Mouse (Mus musculus): ENCODE measurements at regions not wholly inside any gene's neighbourhood (a gene's known extent, or its start where the extent isn't known, plus 50 kb on each side); places are given as distances from the start of the nearest gene placed in this dataset.

- peaks cover 15% of the 10 kb centered on the region for H3K4me1 ChIP-seq
- H3K9me3 ChIP-seq (replicated peaks) = no peaks in the 10 kb centered on the region
- H3K27me3 ChIP-seq (ENCODE audit: low read depth, poor library complexity, severe bottlenecking) = no peaks in the 10 kb centered on the region
- no peak for DNase-seq (ENCODE audit: low spot score)
- WGBS = 77% methylated on average over 3 of the region's 3 CpGs
- H3K36me3 ChIP-seq = no peaks in the 10 kb centered on the region
- no peak overlapping the region for H3K4me3 ChIP-seq
- no peak overlapping the region for H3K27ac ChIP-seq (replicated peaks)
Observed at GRCm38 (mm10) chr4:12418086-12418485, 246.3 kb upstream of the Fam92a start.

GRCm38 (mm10) chr4:12395344-12395743, 223.5 kb upstream of the Fam92a start:
- Histone ChIP-seq H3K27me3 (ENCODE audit: low read depth, poor library complexity, severe bottlenecking) (no peaks in the 10 kb centered on the region), H3K9me3 (replicated peaks) (no peaks in the 10 kb centered on the region), H3K4me1 (no peaks in the 10 kb centered on the region), H3K27ac (replicated peaks) (no peak overlapping the region), H3K36me3 (no peaks in the 10 kb centered on the region), H3K4me3 (no peak overlapping the region)
- DNase-seq (ENCODE audit: low spot score) = no peak
- WGBS = 85% methylated on average over 1 of the region's 1 CpGs

GRCm38 (mm10) chr4:12376797-12377570, 205.2 kb upstream of the Fam92a start:
- Histone ChIP-seq H3K4me1 (no peaks in the 10 kb centered on the region), H3K36me3 (no peaks in the 10 kb centered on the region), H3K9me3 (replicated peaks) (no peaks in the 10 kb centered on the region), H3K4me3 (no peak overlapping the region), H3K27me3 (ENCODE audit: low read depth, poor library complexity, severe bottlenecking) (no peaks in the 10 kb centered on the region), H3K27ac (replicated peaks) (no peak overlapping the region)
- 84% methylated on average over 5 of the region's 5 CpGs for WGBS
- no peak for DNase-seq (ENCODE audit: low spot score)

- no peak for DNase-seq (ENCODE audit: low spot score)
- no peak overlapping the region for H3K27ac ChIP-seq (replicated peaks)
- WGBS = 55% methylated on average over 2 of the region's 2 CpGs
- H3K36me3 ChIP-seq = no peaks in the 10 kb centered on the region
- H3K27me3 ChIP-seq (ENCODE audit: low read depth, poor library complexity, severe bottlenecking) = no peaks in the 10 kb centered on the region
- H3K4me1 ChIP-seq = 0 out of 2 replicates have a peak, but pooled peaks cover 6% of the 10 kb centered on the region
- H3K9me3 ChIP-seq (replicated peaks) = no peaks in the 10 kb centered on the region
- no peak overlapping the region for H3K4me3 ChIP-seq
Observed at GRCm38 (mm10) chr4:12369551-12369950, 197.7 kb upstream of the Fam92a start.

GRCm38 (mm10) chr4:12356992-12357634, 185.3 kb upstream of the Fam92a start:
- WGBS = 48% methylated on average over 2 of the region's 2 CpGs
- H3K9me3 ChIP-seq (replicated peaks) = no peaks in the 10 kb centered on the region
- H3K36me3 ChIP-seq = no peaks in the 10 kb centered on the region
- H3K4me1 ChIP-seq = peaks cover 3% of the 10 kb centered on the region; the same call in 1 of the 2 replicates
- H3K27me3 ChIP-seq (ENCODE audit: low read depth, poor library complexity, severe bottlenecking) = no peaks in the 10 kb centered on the region
- no peak overlapping the region for H3K27ac ChIP-seq (replicated peaks)
- DNase-seq (ENCODE audit: low spot score) = no peak
- no peak overlapping the region for H3K4me3 ChIP-seq

GRCm38 (mm10) chr4:12353337-12353856, 181.6 kb upstream of the Fam92a start:
- Histone ChIP-seq H3K27me3 (ENCODE audit: low read depth, poor library complexity, severe bottlenecking) (no peaks in the 10 kb centered on the region), H3K27ac (replicated peaks) (no peak overlapping the region), H3K4me3 (no peak overlapping the region), H3K9me3 (replicated peaks) (no peaks in the 10 kb centered on the region), H3K4me1 (peaks cover 3% of the 10 kb centered on the region; the same call in 1 of the 2 replicates), H3K36me3 (no peaks in the 10 kb centered on the region)
- no peak for DNase-seq (ENCODE audit: low spot score)
- WGBS = 83% methylated on average over 3 of the region's 3 CpGs

- no peaks in the 10 kb centered on the region for H3K36me3 ChIP-seq
- H3K27me3 ChIP-seq (ENCODE audit: low read depth, poor library complexity, severe bottlenecking) = no peaks in the 10 kb centered on the region
- H3K9me3 ChIP-seq (replicated peaks) = peaks cover 10% of the 10 kb centered on the region; the same call in 1 of the 2 replicates
- 0 out of 2 replicates have a peak, but pooled peaks cover 4% of the 10 kb centered on the region for H3K4me1 ChIP-seq
- no peak overlapping the region for H3K27ac ChIP-seq (replicated peaks)
- WGBS = 81% methylated on average over 1 of the region's 1 CpGs
- no peak overlapping the region for H3K4me3 ChIP-seq
- DNase-seq (ENCODE audit: low spot score) = no peak
Observed at GRCm38 (mm10) chr4:12339236-12339635, 167.4 kb upstream of the Fam92a start.

- Histone ChIP-seq H3K9me3 (replicated peaks) (no peaks in the 10 kb centered on the region), H3K36me3 (no peaks in the 10 kb centered on the region), H3K4me1 (0 out of 2 replicates have a peak, but pooled peaks cover 4% of the 10 kb centered on the region), H3K4me3 (no peak overlapping the region), H3K27me3 (ENCODE audit: low read depth, poor library complexity, severe bottlenecking) (no peaks in the 10 kb centered on the region), H3K27ac (replicated peaks) (0 out of 2 replicates have a peak overlapping the region, but pooled peaks have one; percentile 38)
- 80% methylated on average over 7 of the region's 7 CpGs for WGBS
- no peak for DNase-seq (ENCODE audit: low spot score)
Observed at GRCm38 (mm10) chr4:12334832-12335587, 163.2 kb upstream of the Fam92a start.

- 0 out of 2 replicates have a peak, but pooled peaks cover 4% of the 10 kb centered on the region for H3K4me1 ChIP-seq
- no peak overlapping the region for H3K4me3 ChIP-seq
- H3K9me3 ChIP-seq (replicated peaks) = no peaks in the 10 kb centered on the region; the same call in 1 of the 2 replicates
- H3K36me3 ChIP-seq = no peaks in the 10 kb centered on the region
- WGBS = 81% methylated on average over 9 of the region's 9 CpGs
- H3K27me3 ChIP-seq (ENCODE audit: low read depth, poor library complexity, severe bottlenecking) = no peaks in the 10 kb centered on the region
- DNase-seq (ENCODE audit: low spot score) = no peak
- H3K27ac ChIP-seq (replicated peaks) = no peak overlapping the region
Observed at GRCm38 (mm10) chr4:12334429-12334828, 162.6 kb upstream of the Fam92a start.

- Histone ChIP-seq H3K4me3 (no peak overlapping the region), H3K9me3 (replicated peaks) (no peaks in the 10 kb centered on the region), H3K4me1 (no peaks in the 10 kb centered on the region), H3K27ac (replicated peaks) (no peak overlapping the region), H3K36me3 (no peaks in the 10 kb centered on the region), H3K27me3 (ENCODE audit: low read depth, poor library complexity, severe bottlenecking) (no peaks in the 10 kb centered on the region)
- 90% methylated on average over 1 of the region's 1 CpGs for WGBS
- DNase-seq (ENCODE audit: low spot score) = no peak
Observed at GRCm38 (mm10) chr4:12316024-12316423, 144.2 kb upstream of the Fam92a start.

GRCm38 (mm10) chr4:12308332-12308731, 136.5 kb upstream of the Fam92a start:
- no peaks in the 10 kb centered on the region for H3K36me3 ChIP-seq
- peaks cover 6% of the 10 kb centered on the region; the same call in 1 of the 2 replicates for H3K4me1 ChIP-seq
- H3K27me3 ChIP-seq (ENCODE audit: low read depth, poor library complexity, severe bottlenecking) = no peaks in the 10 kb centered on the region
- no peaks in the 10 kb centered on the region for H3K9me3 ChIP-seq (replicated peaks)
- no peak overlapping the region for H3K4me3 ChIP-seq
- DNase-seq (ENCODE audit: low spot score) = no peak
- WGBS = 83% methylated on average over 5 of the region's 5 CpGs
- no peak overlapping the region for H3K27ac ChIP-seq (replicated peaks)

Measured in midbrain, embryonic 10.5 days (tissue).